Mouse (Mus musculus) midbrain, embryonic 16.5 days (tissue): ENCODE data around the gene Phka2. TPM values are rescaled to one million over a fixed set of nuclear protein-coding genes. Genes with fewer than 3 reads are reported as not detected.

Source experiments
- ATAC-seq: fragments of 200-750 bp; cut with Nextera tagmentation; 2 replicates; pipeline ENCODE4 v1.8.0; 2017; ENCODE audit warnings: moderate TSS enrichment
- H3K27ac ChIP-seq: fragments of 300-500 bp; sonication (generic); 2 replicates; pipeline ENCODE4 v1.5.1; 2014; ENCODE audit warnings: mild to moderate bottlenecking, low read length, mixed read lengths
- H3K27me3 ChIP-seq: fragments of 300-500 bp; sonication (generic); 2 replicates; pipeline ENCODE4 v1.6.1; 2014; ENCODE audit warnings: low read depth, low read length, mixed read lengths; ENCODE audit not compliant: control insufficient read depth, insufficient read depth
- H3K36me3 ChIP-seq: fragments of 300-500 bp; sonication (generic); 2 replicates; pipeline ENCODE4 v1.6.1; 2014; ENCODE audit warnings: mild to moderate bottlenecking, low read length, moderate library complexity, mixed read lengths; ENCODE audit not compliant: control insufficient read depth, insufficient read depth
- H3K4me1 ChIP-seq: fragments of 300-500 bp; sonication (generic); 2 replicates; pipeline ENCODE4 v1.6.1; 2014; ENCODE audit warnings: mild to moderate bottlenecking, low read length, mixed read lengths; ENCODE audit not compliant: control insufficient read depth, insufficient read depth
- H3K4me2 ChIP-seq: fragments of 300-500 bp; sonication (generic); 2 replicates; pipeline ENCODE4 v1.6.1; 2014; ENCODE audit warnings: mild to moderate bottlenecking, low read length, mixed read lengths
- H3K4me3 ChIP-seq: fragments of 300-500 bp; sonication (generic); 2 replicates; pipeline ENCODE4 v1.5.1; 2014; ENCODE audit warnings: low read depth, mild to moderate bottlenecking, low read length, moderate library complexity, mixed read lengths
- H3K9ac ChIP-seq: fragments of 300-500 bp; sonication (generic); 2 replicates; pipeline ENCODE4 v1.6.1; 2014; ENCODE audit warnings: low read depth, low read length, mixed read lengths
- H3K9me3 ChIP-seq: fragments of 300-500 bp; sonication (generic); replicated peaks from 2 replicates; pipeline ENCODE4 v1.6.1; 2014; ENCODE audit warnings: mild to moderate bottlenecking, low read length, mixed read lengths; ENCODE audit not compliant: control insufficient read depth, poor library complexity, severe bottlenecking
- WGBS: fragments of 180-500 bp; shearing (Covaris S2); extraction: QIAGEN DNeasy Blood & Tissue Kit; methylation state at CpG from one replicate; pipeline ENCODE4 v1.1.7; 2014; 5-methylcytosine and 5-hydroxymethylcytosine counted together
- polyA plus RNA-seq: library from polyadenylated mRNA; unstranded; fragments of >200 nt; fragmentation: Nextera tagmentation; extraction: Ambion mirVana; gene quantifications from 2 replicates; pipeline ENCODE4 v1.2.1, GENCODE M21; 2015

Phka2 gene
- polyA plus RNA-seq, 1 experiment from 2014 or later, result 10.1 TPM

GRCm38 (mm10) chrX:160509046-160509445 is 7.1 kb downstream of the Phka2 start:
- H3K4me1 ChIP-seq, result 0 out of 2 replicates have a peak, but pooled peaks cover 2% of the 10 kb centered on the region
- no peak for ATAC-seq
- H3K36me3 ChIP-seq, result no peaks in the 10 kb centered on the region
- no peak overlapping the region for H3K4me2 ChIP-seq
- WGBS, result 63% methylated on average over 1 of the region's 1 CpGs
- H3K9me3 ChIP-seq, result no peaks in the 10 kb centered on the region
- H3K9ac ChIP-seq, result no peak overlapping the region
- no peak overlapping the region for H3K27ac ChIP-seq
- no peak overlapping the region for H3K4me3 ChIP-seq
- H3K27me3 ChIP-seq, result no peaks in the 10 kb centered on the region; the same call in 1 of the 2 replicates

GRCm38 (mm10) chrX:160510197-160510596 is 8.2 kb downstream of the Phka2 start:
- no peak overlapping the region for H3K4me2 ChIP-seq
- H3K4me1 ChIP-seq, result no peaks in the 10 kb centered on the region
- no peaks in the 10 kb centered on the region for H3K36me3 ChIP-seq
- no peak for ATAC-seq
- no peak overlapping the region for H3K9ac ChIP-seq
- no peaks in the 10 kb centered on the region for H3K9me3 ChIP-seq
- no peak overlapping the region for H3K4me3 ChIP-seq
- H3K27ac ChIP-seq, result no peak overlapping the region
- H3K27me3 ChIP-seq, result no peaks in the 10 kb centered on the region; the same call in 1 of the 2 replicates
- WGBS, result 61% methylated on average over 2 of the region's 2 CpGs

- no peaks in the 10 kb centered on the region for H3K4me1 ChIP-seq
- no peak overlapping the region for H3K4me2 ChIP-seq
- no peak overlapping the region for H3K27ac ChIP-seq
- H3K27me3 ChIP-seq, result no peaks in the 10 kb centered on the region; the same call in 1 of the 2 replicates
- no peak overlapping the region for H3K4me3 ChIP-seq
- no peaks in the 10 kb centered on the region for H3K36me3 ChIP-seq
- no peak overlapping the region for H3K9ac ChIP-seq
- no peaks in the 10 kb centered on the region for H3K9me3 ChIP-seq
- ATAC-seq, result no peak
Measured at GRCm38 (mm10) chrX:160516027-160516426, 14.1 kb downstream of the Phka2 start.

DNA sequence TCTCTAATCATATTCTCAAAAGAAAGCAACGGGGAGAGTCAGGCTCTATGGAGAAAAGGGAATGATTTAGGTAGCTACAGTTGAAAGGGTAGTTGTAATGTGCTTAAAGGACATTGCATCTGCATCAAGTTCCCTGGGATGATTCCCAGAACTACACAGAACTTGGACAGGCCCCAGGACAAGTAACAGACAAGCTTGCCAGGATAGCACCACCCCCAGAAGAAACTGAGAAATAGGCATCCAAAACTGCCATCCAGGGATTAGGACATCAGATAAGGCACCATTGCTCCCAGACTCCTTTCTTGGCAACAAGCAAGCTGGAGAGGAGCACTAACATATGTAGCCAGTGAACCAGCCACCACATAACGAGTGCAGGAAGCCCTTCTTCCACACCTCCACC is 40.8 kb downstream of the Phka2 start:
- Histone ChIP-seq H3K27ac (no peak overlapping the region), H3K9me3 (no peaks in the 10 kb centered on the region), H3K4me3 (no peak overlapping the region), H3K4me1 (no peaks in the 10 kb centered on the region), H3K36me3 (no peaks in the 10 kb centered on the region), H3K27me3 (no peaks in the 10 kb centered on the region), H3K9ac (no peak overlapping the region), H3K4me2 (no peak overlapping the region)
- 84% methylated on average over 2 of the region's 2 CpGs for WGBS
- no peak for ATAC-seq

DNA sequence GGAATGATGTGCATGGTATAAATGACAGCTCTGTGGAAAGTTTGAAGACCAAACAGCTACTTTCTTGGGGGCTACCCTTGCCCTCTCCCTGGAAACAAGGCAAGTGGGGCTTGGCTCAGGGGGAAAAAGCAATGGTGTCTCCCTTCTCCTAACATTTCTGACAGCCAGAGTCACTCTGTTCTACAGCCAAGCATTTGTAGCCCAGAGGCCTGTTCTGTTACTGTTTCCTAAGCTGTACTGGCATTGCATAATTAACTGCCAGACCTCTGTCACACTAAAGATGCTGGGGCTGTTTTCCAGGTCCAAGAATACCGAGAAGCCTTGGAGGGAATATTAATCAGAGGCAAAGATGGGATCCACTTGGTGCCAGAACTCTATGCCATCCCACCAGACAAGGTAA is 46.9 kb downstream of the Phka2 start:
- Histone ChIP-seq H3K9me3 (no peaks in the 10 kb centered on the region), H3K27ac (no peak overlapping the region), H3K4me3 (no peak overlapping the region), H3K36me3 (no peaks in the 10 kb centered on the region), H3K27me3 (peaks cover 3% of the 10 kb centered on the region; the same call in 1 of the 2 replicates), H3K9ac (no peak overlapping the region), H3K4me1 (no peaks in the 10 kb centered on the region), H3K4me2 (no peak overlapping the region)
- WGBS, result 70% methylated on average over 1 of the region's 1 CpGs
- no peak for ATAC-seq

DNA sequence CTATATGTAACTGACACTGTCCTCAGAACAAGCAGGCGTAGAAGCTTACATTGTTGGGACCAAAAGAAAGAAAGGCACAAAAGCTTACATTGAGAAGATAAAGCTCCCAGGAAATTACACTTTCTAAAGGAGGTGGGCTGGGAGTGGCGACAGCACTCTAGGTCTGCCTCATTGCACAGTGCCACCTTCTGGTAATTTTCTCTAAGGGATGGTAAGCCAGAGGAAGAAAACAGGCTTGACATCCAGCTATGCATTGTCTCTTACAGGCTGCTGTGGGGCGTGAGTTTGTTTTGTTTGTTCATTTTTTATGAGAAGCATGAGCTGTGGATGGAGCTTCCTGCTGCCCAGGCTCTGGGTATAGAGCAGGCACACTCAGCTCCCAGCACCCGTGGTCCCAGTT is 50.1 kb downstream of the Phka2 start:
- H3K9ac ChIP-seq, result no peak overlapping the region
- no peak for ATAC-seq
- 54% methylated on average over 4 of the region's 4 CpGs for WGBS

GRCm38 (mm10) chrX:160583589-160583988 is 81.6 kb downstream of the Phka2 start:
- Histone ChIP-seq H3K27me3 (peaks cover 7% of the 10 kb centered on the region), H3K4me1 (no peaks in the 10 kb centered on the region), H3K9me3 (no peaks in the 10 kb centered on the region), H3K9ac (no peak overlapping the region), H3K4me2 (no peak overlapping the region), H3K27ac (no peak overlapping the region), H3K4me3 (no peak overlapping the region), H3K36me3 (no peaks in the 10 kb centered on the region)
- 57% methylated on average over 5 of the region's 5 CpGs for WGBS
- ATAC-seq, result no peak; the same call in 1 of the 2 replicates

More for the DNA sequence above, 50.1 kb downstream of the Phka2 start:
- Histone ChIP-seq H3K4me2 (no peak overlapping the region), H3K4me1 (no peaks in the 10 kb centered on the region), H3K27me3 (peaks cover 6% of the 10 kb centered on the region; the same call in 1 of the 2 replicates), H3K9me3 (no peaks in the 10 kb centered on the region), H3K27ac (no peak overlapping the region), H3K36me3 (no peaks in the 10 kb centered on the region), H3K4me3 (no peak overlapping the region)

GRCm38 (mm10) chrX:160584148-160584838 is 82.3 kb downstream of the Phka2 start:
- Histone ChIP-seq H3K36me3 (no peaks in the 10 kb centered on the region), H3K9me3 (no peaks in the 10 kb centered on the region), H3K9ac (no peak overlapping the region), H3K27me3 (peaks cover 7% of the 10 kb centered on the region), H3K4me3 (no peak overlapping the region), H3K27ac (no peak overlapping the region), H3K4me1 (no peaks in the 10 kb centered on the region), H3K4me2 (no peak overlapping the region)
- 86% methylated on average over 4 of the region's 4 CpGs for WGBS
- ATAC-seq, result no peak

DNA sequence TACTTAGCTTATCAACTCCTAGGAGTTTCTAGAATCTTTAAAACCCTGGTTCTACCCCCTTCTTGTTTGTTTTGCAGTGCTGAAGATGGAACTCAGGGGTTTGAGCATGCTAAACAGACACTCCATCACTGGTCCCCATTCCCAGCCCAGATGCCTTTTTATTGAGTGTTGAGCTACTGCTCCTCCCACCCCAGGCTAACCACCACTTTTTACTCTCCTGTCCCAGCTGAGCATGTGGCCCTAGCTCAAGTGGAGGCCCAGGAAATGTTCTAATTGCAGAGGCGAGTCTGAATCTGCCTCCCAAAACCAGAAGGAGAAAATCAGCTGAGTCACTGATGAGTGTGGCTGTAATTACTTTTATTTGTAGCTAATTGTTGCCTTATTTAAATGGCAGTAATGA is 83.1 kb downstream of the Phka2 start:
- no peak for ATAC-seq
- no peaks in the 10 kb centered on the region for H3K4me1 ChIP-seq
- WGBS, result 88% methylated on average over 1 of the region's 1 CpGs
- H3K27ac ChIP-seq, result no peak overlapping the region
- peaks cover 7% of the 10 kb centered on the region for H3K27me3 ChIP-seq
- H3K36me3 ChIP-seq, result no peaks in the 10 kb centered on the region
- no peaks in the 10 kb centered on the region for H3K9me3 ChIP-seq
- no peak overlapping the region for H3K4me3 ChIP-seq
- H3K9ac ChIP-seq, result no peak overlapping the region
- no peak overlapping the region for H3K4me2 ChIP-seq
